Mouse (Mus musculus): ENCODE data around the gene Cfap126. TPM values are rescaled to one million over a fixed set of nuclear protein-coding genes. Genes with fewer than 3 reads are reported as not detected.

Gene Cfap126
- polyA plus RNA-seq, 1 experiment = 5.6 TPM

DNA sequence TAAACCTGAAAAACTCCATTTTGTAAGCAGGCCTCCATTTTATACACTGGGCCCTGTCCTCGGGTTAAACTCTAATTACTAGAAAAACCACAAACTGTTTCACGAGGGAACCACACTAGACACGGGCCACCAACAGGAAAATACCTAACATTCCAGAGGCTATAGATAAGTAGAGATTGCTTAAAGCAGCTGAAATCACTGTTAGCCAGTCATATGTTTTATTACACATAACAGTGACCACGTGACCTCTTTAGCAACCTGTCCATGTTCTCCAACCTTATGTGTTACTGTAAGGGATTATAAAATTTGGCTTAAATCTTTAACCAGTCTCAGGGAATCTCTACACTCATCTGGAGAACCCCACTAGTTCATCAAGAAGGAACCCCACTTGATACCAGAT lies 19.3 kb upstream of the Cfap126 start:
- WGBS = 93% methylated on average over 4 of the region's 4 CpGs
- no peak overlapping the region for H3K4me3 ChIP-seq (replicated peaks; ENCODE audit: insufficient read depth, low read depth, low read length)
- H3K4me1 ChIP-seq (ENCODE audit: control insufficient read depth, insufficient read depth, low read length) = no peaks in the 10 kb centered on the region
- H3K27ac ChIP-seq (ENCODE audit: insufficient read depth, low read length) = no peak overlapping the region
- no peaks in the 10 kb centered on the region for H3K27me3 ChIP-seq (ENCODE audit: control insufficient read depth, insufficient read depth, low read length)
- no peak for DNase-seq
- no peak for TF ChIP-seq POLR2A (IDR thresholded peaks at IDR 0.05; ENCODE audit: borderline replicate concordance, insufficient read depth, low read length)
- no peak for TF ChIP-seq CTCF (IDR thresholded peaks at IDR 0.05; ENCODE audit: borderline replicate concordance, insufficient read depth, low read depth, low read length)

DNA sequence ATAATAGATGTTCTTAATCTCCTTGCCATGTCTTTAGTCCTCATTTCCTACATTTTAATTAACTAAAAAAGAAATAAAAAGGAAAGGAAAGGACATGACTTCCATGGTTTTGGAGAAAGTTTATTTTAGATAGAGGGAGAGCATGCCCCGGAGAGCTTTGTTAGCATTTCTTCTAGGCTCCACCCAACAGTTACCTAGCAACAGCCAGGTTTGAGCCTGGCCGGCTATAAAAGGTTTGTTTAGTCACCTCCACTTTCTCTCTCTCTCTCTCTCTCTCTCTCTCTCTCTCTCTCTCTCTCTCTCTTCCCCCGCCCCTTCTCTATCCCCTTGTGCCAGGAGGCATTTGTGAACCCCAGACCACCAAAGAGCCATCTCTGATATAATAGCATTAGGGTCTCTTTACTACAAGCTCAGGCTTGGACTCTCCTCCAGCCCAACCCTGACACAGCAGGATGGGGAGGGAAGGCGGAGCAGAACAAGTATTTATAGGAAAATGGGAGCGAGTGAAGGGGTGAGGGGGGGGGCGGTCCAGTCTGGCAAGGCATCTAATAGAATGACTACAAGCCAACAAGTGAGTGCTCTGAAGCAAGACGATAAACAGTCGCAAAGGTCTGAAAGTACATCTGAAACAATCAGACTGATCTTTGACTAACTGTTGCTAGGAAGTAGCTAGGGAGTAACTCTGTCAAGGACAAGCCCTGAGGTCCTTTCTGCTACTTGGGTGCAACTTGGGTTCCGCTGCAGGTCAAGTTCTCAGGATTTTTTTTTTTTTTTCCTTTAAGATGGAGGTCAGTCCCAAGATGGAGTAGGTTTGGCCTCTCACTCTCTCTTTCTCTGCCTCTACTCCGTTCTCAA lies 17.4 kb upstream of the Cfap126 start:
- H3K4me1 ChIP-seq (ENCODE audit: control insufficient read depth, insufficient read depth, low read length) = no peaks in the 10 kb centered on the region
- no peaks in the 10 kb centered on the region for H3K27me3 ChIP-seq (ENCODE audit: control insufficient read depth, insufficient read depth, low read length)
- H3K27ac ChIP-seq (ENCODE audit: insufficient read depth, low read length) = no peak overlapping the region
- WGBS = 26% methylated on average over 10 of the region's 10 CpGs
- no peak overlapping the region for H3K4me3 ChIP-seq (replicated peaks; ENCODE audit: insufficient read depth, low read depth, low read length)
- no peak for DNase-seq
- TF ChIP-seq POLR2A (IDR thresholded peaks at IDR 0.05; ENCODE audit: borderline replicate concordance, insufficient read depth, low read length) (no peak), CTCF (IDR thresholded peaks at IDR 0.05; ENCODE audit: borderline replicate concordance, insufficient read depth, low read depth, low read length) (no peak)

DNA sequence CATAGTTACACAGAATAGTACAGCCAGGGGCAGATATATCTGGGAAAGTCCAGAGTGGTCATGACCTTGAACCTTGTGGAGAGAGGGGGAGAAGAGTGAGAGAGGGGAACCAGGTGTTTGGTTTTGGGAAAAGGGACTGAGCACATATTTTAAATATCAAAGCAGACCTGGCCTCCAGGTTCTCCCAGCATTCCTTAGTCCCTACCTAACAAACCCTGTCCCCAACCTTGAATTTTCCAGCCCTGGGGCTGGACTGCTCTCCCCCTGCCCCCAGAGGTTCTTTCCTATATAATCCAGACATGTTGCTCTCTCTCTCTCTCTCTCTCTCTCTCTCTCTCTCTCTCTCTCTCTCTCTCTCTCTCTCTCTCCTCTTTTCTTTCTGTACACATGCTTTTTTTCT lies 16.6 kb upstream of the Cfap126 start:
- H3K4me3 ChIP-seq (replicated peaks; ENCODE audit: insufficient read depth, low read depth, low read length) = no peak overlapping the region
- no peaks in the 10 kb centered on the region for H3K27me3 ChIP-seq (ENCODE audit: control insufficient read depth, insufficient read depth, low read length)
- H3K4me1 ChIP-seq (ENCODE audit: control insufficient read depth, insufficient read depth, low read length) = no peaks in the 10 kb centered on the region
- no peak for DNase-seq
- no peak overlapping the region for H3K27ac ChIP-seq (ENCODE audit: insufficient read depth, low read length)
- TF ChIP-seq CTCF (IDR thresholded peaks at IDR 0.05; ENCODE audit: borderline replicate concordance, insufficient read depth, low read depth, low read length) (no peak), POLR2A (IDR thresholded peaks at IDR 0.05; ENCODE audit: borderline replicate concordance, insufficient read depth, low read length) (no peak)

DNA sequence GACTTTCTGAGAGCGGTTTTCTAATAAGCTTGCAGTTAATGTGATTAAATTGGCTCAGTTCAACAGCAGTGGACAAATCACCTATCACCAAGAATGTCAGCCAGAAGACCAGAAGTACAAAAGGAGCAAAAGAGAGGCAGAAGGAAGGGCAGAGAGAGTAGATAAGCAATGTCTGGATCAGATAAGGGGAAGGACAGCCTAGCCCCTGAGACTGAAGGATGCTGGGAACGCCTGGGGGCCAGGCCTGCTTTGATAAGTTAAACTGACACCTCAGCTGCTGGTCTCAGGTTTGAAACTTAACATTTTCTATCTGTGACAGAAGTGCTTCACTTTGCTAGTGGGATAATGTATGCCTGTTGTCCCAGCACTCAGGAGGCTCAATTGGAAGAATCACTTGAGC lies 16.1 kb upstream of the Cfap126 start:
- 44% methylated on average over 2 of the region's 2 CpGs for WGBS
- TF ChIP-seq CTCF (IDR thresholded peaks at IDR 0.05; ENCODE audit: borderline replicate concordance, insufficient read depth, low read depth, low read length) (no peak), POLR2A (IDR thresholded peaks at IDR 0.05; ENCODE audit: borderline replicate concordance, insufficient read depth, low read length) (no peak)
- DNase-seq = no peak

DNA sequence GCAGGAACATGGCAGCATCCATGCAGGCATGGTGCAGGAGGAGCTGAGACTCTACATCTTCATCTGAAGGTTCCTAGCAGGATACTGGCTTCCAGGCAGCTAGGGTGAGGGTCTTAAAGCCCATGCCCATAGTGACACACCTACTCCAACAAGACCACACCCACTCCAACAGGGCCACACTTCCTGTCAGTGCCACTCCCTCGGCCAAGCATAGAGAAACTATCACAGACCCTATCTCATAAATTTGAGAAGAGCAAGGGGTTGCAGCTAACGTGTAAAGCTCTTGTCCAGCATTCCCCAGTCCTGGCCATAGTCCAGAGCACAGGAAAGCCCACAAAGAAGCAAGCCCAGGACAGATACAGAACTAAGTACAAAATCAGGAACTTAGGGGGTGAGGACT lies 12.7 kb upstream of the Cfap126 start:
- 51% methylated on average over 2 of the region's 2 CpGs for WGBS
- H3K27me3 ChIP-seq (ENCODE audit: control insufficient read depth, insufficient read depth, low read length) = no peaks in the 10 kb centered on the region
- H3K4me1 ChIP-seq (ENCODE audit: control insufficient read depth, insufficient read depth, low read length) = no peaks in the 10 kb centered on the region
- peak in 1 of 2 experiments; percentile 17 for DNase-seq
- no peak overlapping the region for H3K4me3 ChIP-seq (replicated peaks; ENCODE audit: insufficient read depth, low read depth, low read length)
- TF ChIP-seq CTCF (IDR thresholded peaks at IDR 0.05; ENCODE audit: borderline replicate concordance, insufficient read depth, low read depth, low read length) = no peak
- no peak for TF ChIP-seq POLR2A (IDR thresholded peaks at IDR 0.05; ENCODE audit: borderline replicate concordance, insufficient read depth, low read length)
- H3K27ac ChIP-seq (ENCODE audit: insufficient read depth, low read length) = no peak overlapping the region

More for the DNA sequence above, 16.1 kb upstream of the Cfap126 start:
- Histone ChIP-seq H3K4me3 (replicated peaks; ENCODE audit: insufficient read depth, low read depth, low read length) (no peak overlapping the region), H3K27ac (ENCODE audit: insufficient read depth, low read length) (no peak overlapping the region), H3K27me3 (ENCODE audit: control insufficient read depth, insufficient read depth, low read length) (no peaks in the 10 kb centered on the region), H3K4me1 (ENCODE audit: control insufficient read depth, insufficient read depth, low read length) (no peaks in the 10 kb centered on the region)

DNA sequence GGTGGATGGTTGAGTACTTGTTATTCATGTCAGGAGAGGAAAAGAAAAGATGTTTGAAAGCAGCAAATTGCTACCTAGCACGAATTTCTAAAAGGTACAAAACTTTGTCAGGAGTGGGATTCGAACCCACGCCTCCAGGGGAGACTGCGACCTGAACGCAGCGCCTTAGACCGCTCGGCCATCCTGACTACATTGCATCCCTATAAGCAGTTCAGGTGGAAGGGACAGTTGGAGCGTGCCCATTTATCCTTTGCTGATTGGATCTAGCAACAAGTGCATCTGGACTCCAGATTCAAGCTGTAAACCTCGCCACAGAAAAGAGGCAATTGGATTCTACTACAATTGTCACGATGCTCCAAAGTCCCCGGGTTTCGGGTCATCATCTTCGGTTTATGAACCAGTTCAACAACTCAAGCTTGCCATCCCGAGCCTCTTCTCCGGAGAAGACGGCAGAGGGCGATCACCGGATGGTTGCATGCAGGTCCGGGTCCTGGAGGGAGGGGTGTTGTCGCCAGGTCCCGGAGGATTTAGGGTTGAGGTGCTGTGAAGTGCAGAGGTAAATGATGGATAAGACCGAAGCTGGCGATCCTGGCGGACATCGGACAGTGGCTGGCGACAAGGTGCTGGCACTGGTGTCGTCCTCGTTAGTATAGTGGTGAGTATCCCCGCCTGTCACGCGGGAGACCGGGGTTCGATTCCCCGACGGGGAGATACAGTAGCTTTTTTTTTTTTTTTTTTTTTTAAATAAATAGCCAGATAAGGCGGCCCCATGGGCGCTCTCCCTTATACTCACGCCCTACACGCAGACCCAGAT lies 11.8 kb upstream of the Cfap126 start:
- WGBS = under 1% methylated on average over 40 of the region's 40 CpGs
- Histone ChIP-seq H3K4me1 (ENCODE audit: control insufficient read depth, insufficient read depth, low read length) (no peaks in the 10 kb centered on the region), H3K27ac (ENCODE audit: insufficient read depth, low read length) (no peak overlapping the region), H3K4me3 (replicated peaks; ENCODE audit: insufficient read depth, low read depth, low read length) (peak overlapping the region; percentile 77), H3K27me3 (ENCODE audit: control insufficient read depth, insufficient read depth, low read length) (no peaks in the 10 kb centered on the region)
- TF ChIP-seq CTCF (IDR thresholded peaks at IDR 0.05; ENCODE audit: borderline replicate concordance, insufficient read depth, low read depth, low read length) (peak; percentile 18; the same call in 1 of the 2 replicates), POLR2A (IDR thresholded peaks at IDR 0.05; ENCODE audit: borderline replicate concordance, insufficient read depth, low read length) (no peak)
- DNase-seq = peak; percentile 86 to 93

DNA sequence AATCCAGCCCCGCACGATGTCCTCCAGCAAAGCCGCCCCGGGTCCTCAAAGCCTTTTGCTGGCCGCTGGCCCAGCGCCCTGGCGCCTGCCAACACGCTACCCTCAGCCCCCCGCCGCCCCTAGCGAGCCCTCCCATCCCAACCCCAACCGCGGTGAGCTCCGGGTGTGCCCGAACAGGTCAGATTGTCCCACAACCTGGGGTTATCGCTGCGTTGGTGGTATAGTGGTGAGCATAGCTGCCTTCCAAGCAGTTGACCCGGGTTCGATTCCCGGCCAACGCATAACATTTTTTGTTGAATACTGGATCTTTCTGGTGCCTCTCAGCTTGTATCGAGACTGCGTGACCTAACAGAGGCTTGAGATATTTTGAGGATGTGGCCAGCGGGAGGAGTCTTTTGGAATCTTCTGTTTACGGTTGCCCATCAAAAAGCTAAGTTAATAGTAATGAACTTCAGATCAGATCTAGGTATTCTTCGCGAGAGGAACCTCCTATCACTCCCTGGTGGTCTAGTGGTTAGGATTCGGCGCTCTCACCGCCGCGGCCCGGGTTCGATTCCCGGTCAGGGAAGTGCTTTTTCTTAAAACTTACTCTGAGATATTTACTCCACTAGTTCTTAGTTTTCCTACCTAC lies 11.1 kb upstream of the Cfap126 start:
- DNase-seq = peak; percentile 81 to 90
- Histone ChIP-seq H3K4me3 (replicated peaks; ENCODE audit: insufficient read depth, low read depth, low read length) (peak overlapping the region; percentile 77), H3K27me3 (ENCODE audit: control insufficient read depth, insufficient read depth, low read length) (no peaks in the 10 kb centered on the region), H3K27ac (ENCODE audit: insufficient read depth, low read length) (no peak overlapping the region), H3K4me1 (ENCODE audit: control insufficient read depth, insufficient read depth, low read length) (no peaks in the 10 kb centered on the region)
- TF ChIP-seq CTCF (IDR thresholded peaks at IDR 0.05; ENCODE audit: borderline replicate concordance, insufficient read depth, low read depth, low read length) (no peak), POLR2A (IDR thresholded peaks at IDR 0.05; ENCODE audit: borderline replicate concordance, insufficient read depth, low read length) (no peak)
- 1% methylated on average over 35 of the region's 35 CpGs for WGBS
